Mouse (Mus musculus): ENCODE measurements around the gene Arpc5. TPM values are rescaled to one million over a fixed set of nuclear protein-coding genes. Genes with fewer than 3 reads are reported as not detected.

Gene Arpc5
- polyA plus RNA-seq, 1 experiment from 2014 or later: 195 TPM

Other genes starting within 250 kb of the Arpc5 start
- not detected in 2 replicates for gene Apobec4, start 16.0 kb upstream of the Arpc5 start, polyA plus RNA-seq (2016; fragmentation: Nextera tagmentation; extraction: Ambion mirVana)
- 29.1 TPM in 2 replicates for gene Rgl1, start 191 bp upstream of the Arpc5 start, polyA plus RNA-seq (2016; fragmentation: Nextera tagmentation; extraction: Ambion mirVana)
- gene Ncf2, start 33.7 kb downstream of the Arpc5 start, polyA plus RNA-seq (2016; fragmentation: Nextera tagmentation; extraction: Ambion mirVana): 2.1 and 2.7 TPM in 2 replicates
- gene Smg7, start 136.1 kb downstream of the Arpc5 start, polyA plus RNA-seq (2016; fragmentation: Nextera tagmentation; extraction: Ambion mirVana): 38.0 and 40.3 TPM in 2 replicates
- 8.0 and 8.7 TPM in 2 replicates for gene Nmnat2, start 188.5 kb downstream of the Arpc5 start, polyA plus RNA-seq (2016; fragmentation: Nextera tagmentation; extraction: Ambion mirVana)

All from forebrain, embryonic 10.5 days (tissue).